ENCODE assay signal across 19 mouse cellular contexts in genomic region chr4:29390333-29390732, GRCm38 (mm10).
"Had no signal": no experiment of that assay in that cellular context is flagged by ENCODE, and none has a peak within 500 bp of the region (broad histone marks: within the 10 kb centered on the region; RNA-seq: fewer than 3 reads in every experiment).

No protein-coding gene starts in this region.

- H3K9ac ChIP-seq: liver, embryonic 12.5 days; liver, embryonic 14.5 days; lung, embryonic 15.5 days; midbrain, embryonic 13.5 days; neural tube, embryonic 12.5 days; stomach, embryonic 15.5 days had no signal

- H3K9me3 ChIP-seq: liver, embryonic 12.5 days; lung, embryonic 15.5 days; megakaryocyte, embryonic 14.5 days; midbrain, embryonic 13.5 days; neural tube, embryonic 12.5 days; stomach, embryonic 15.5 days had no signal

- H3K36me3 ChIP-seq: liver, embryonic 12.5 days; lung, embryonic 15.5 days; midbrain, embryonic 13.5 days; neural tube, embryonic 12.5 days; stomach, embryonic 15.5 days had no signal

- H3K4me1 ChIP-seq: liver, embryonic 12.5 days; lung, embryonic 15.5 days; megakaryocyte, embryonic 14.5 days; midbrain, embryonic 13.5 days; neural tube, embryonic 12.5 days; stomach, embryonic 15.5 days had no signal

- H3K4me3 ChIP-seq: liver, embryonic 12.5 days; lung, embryonic 15.5 days; megakaryocyte, embryonic 14.5 days; midbrain, embryonic 13.5 days; neural tube, embryonic 12.5 days; stomach, embryonic 15.5 days had no signal

- ATAC-seq: liver, embryonic 12.5 days; lung, postnatal 0 days; midbrain, embryonic 13.5 days; midbrain, embryonic 16.5 days had no signal

- DNase-seq: lung, adult 2 months; lung, postnatal 14 days; lung, postnatal 36 days; right cerebral cortex, postnatal 14 days; thymus, adult 18-20 months; thymus, postnatal 14 days; thymus, postnatal 36 days had no signal

- H3K4me2 ChIP-seq: liver, embryonic 12.5 days; lung, embryonic 15.5 days; midbrain, embryonic 11.5 days; midbrain, embryonic 13.5 days; neural tube, embryonic 12.5 days; stomach, embryonic 15.5 days had no signal

- H3K27ac ChIP-seq: liver, embryonic 12.5 days; liver, embryonic 14.5 days; lung, embryonic 15.5 days; macrophage; midbrain, embryonic 13.5 days; neural tube, embryonic 12.5 days; stomach, embryonic 15.5 days; stomach, postnatal 0 days had no signal

- H3K27me3 ChIP-seq: liver, embryonic 12.5 days; lung, embryonic 15.5 days; megakaryocyte, embryonic 14.5 days; midbrain, embryonic 13.5 days; neural tube, embryonic 12.5 days; stomach, embryonic 15.5 days had no signal
